Mouse (Mus musculus): ENCODE measurements around the gene Klrg2. TPM values are rescaled to one million over a fixed set of nuclear protein-coding genes. Genes with fewer than 3 reads are reported as not detected.

Gene Klrg2
- total RNA-seq (2023), result under 1 TPM; 0.49 to 0.73 TPM

DNA sequence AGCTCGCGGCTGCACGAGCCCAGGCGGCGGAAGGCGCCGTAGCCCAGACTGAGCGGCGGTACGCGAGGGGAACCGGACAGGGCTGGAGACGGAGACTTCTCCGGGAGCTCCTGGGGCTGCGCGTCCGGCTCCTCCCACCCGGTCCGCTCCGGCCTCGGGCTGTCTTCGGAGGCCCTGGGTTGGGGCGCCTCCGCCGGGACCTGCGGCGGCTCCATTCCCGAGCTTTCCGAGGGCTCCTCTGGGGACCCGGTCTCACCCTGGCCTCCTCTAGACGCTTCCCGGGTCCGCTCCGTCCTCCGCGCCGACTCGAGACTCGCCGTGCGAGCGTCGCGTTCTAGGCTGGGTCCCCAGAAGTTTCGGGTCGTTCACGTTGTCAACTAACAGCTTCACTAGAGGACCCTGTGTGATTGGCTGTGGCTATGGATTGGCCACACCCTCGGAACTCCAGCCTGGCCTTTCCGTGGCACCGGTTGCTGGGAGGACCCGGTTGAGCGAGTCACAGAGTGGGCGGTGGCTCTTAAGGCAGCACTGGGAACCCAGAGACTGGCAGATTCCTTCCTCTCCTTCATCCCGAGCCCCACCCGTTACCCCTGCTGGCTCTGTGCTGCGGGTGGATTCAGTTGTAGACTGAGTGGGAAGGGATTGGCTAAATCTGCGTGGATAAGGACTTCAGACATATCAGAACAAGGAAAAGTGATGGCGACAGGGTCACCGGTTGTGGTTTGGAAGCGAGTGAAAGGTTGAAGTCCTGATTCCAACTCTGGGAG is at the start of gene Klrg2:
TSS of gene Klrg2 (minus strand) at position 391 of the 767 bp plus-strand sequence.

GRCm38 (mm10) chr6:38662714-38663615 is 25.9 kb upstream of the Klrg2 start, which contains the start of gene Clec2l:
TSS of gene Clec2l (plus strand) at chr6:38663069.

Other genes with a start within 250 kb of the Klrg2 start
- gene Ubn2, start 203.3 kb downstream of the Klrg2 start, total RNA-seq (2023), result 10 to 100 TPM; 48.6 to 59.0 TPM
- 10 to 100 TPM; 18.9 to 23.5 TPM for gene Fmc1, start 103.7 kb downstream of the Klrg2 start, total RNA-seq (2023)
- 100 to 1,000 TPM; 288 to 330 TPM for gene Luc7l2, start 85.9 kb downstream of the Klrg2 start, total RNA-seq (2023)
- gene Clec2l, start 25.8 kb upstream of the Klrg2 start, total RNA-seq (2023), result under 1 TPM in 1 of 2 experiments, not detected in 1; 0.49 TPM
- 10 to 100 TPM; 59.9 to 64.0 TPM for gene Tbxas1, start 238.2 kb upstream of the Klrg2 start, total RNA-seq (2023)
- gene Hipk2, start 238.9 kb upstream of the Klrg2 start, total RNA-seq (2023), result 10 to 100 TPM; 50.6 to 51.7 TPM